Mouse (Mus musculus) stomach, embryonic 16.5 days (tissue): Measurements from ENCODE around the gene Gtsf1l. TPM values are rescaled to one million over a fixed set of nuclear protein-coding genes. Genes with fewer than 3 reads are reported as not detected.
A peak's percentile ranks its signal among the peaks of the same experiment; 100 is the strongest.

Experiments
- ATAC-seq: fragments of 200-750 bp; cut with Nextera tagmentation; 2 replicates; pipeline ENCODE4 v1.8.0; 2017; ENCODE audit warnings: moderate number of reproducible peaks, moderate TSS enrichment; ENCODE audit not compliant: insufficient read depth, low FRiP score
- H3K27ac ChIP-seq: fragments of 300-500 bp; sonication (generic); 2 replicates; pipeline ENCODE4 v1.5.1; 2014; ENCODE audit warnings: low read length
- H3K27me3 ChIP-seq: fragments of 300-500 bp; sonication (generic); 2 replicates; pipeline ENCODE4 v1.6.1; 2014; ENCODE audit warnings: low read length, control low read depth, mixed read lengths; ENCODE audit not compliant: control insufficient read depth, insufficient read depth
- H3K36me3 ChIP-seq: fragments of 300-500 bp; sonication (generic); 2 replicates; pipeline ENCODE4 v1.6.1; 2014; ENCODE audit warnings: low read length; ENCODE audit not compliant: control insufficient read depth, insufficient read depth
- H3K4me1 ChIP-seq: fragments of 300-500 bp; sonication (generic); 2 replicates; pipeline ENCODE4 v1.6.1; 2014; ENCODE audit warnings: low read length, control low read depth, mixed read lengths; ENCODE audit not compliant: control insufficient read depth, insufficient read depth
- H3K4me2 ChIP-seq: fragments of 300-500 bp; sonication (generic); 2 replicates; pipeline ENCODE4 v1.6.1; 2014; ENCODE audit warnings: low read depth, low read length, mixed read lengths
- H3K4me3 ChIP-seq: fragments of 300-500 bp; sonication (generic); replicated peaks from 2 replicates; pipeline ENCODE4 v1.5.1; 2014; ENCODE audit warnings: mild to moderate bottlenecking, low read length
- H3K9ac ChIP-seq: fragments of 300-500 bp; sonication (generic); 2 replicates; pipeline ENCODE4 v1.6.1; 2014; ENCODE audit warnings: low read length
- H3K9me3 ChIP-seq: fragments of 300-500 bp; sonication (generic); replicated peaks from 2 replicates; pipeline ENCODE4 v1.6.1; 2016; ENCODE audit warnings: low read length, control low read depth; ENCODE audit not compliant: control insufficient read depth
- WGBS: fragments of 180-500 bp; shearing (Covaris S2); extraction: QIAGEN DNeasy Blood & Tissue Kit; methylation state at CpG from one replicate; pipeline ENCODE4 v1.1.7; 2014; 5-methylcytosine and 5-hydroxymethylcytosine counted together
- polyA plus RNA-seq: library from polyadenylated mRNA; unstranded; fragments of >200 nt; fragmentation: Nextera tagmentation; extraction: Ambion mirVana; gene quantifications from 2 replicates; pipeline ENCODE4 v1.2.1, GENCODE M21; 2015

Gtsf1l gene
- polyA plus RNA-seq = not detected in 2 replicates

DNA sequence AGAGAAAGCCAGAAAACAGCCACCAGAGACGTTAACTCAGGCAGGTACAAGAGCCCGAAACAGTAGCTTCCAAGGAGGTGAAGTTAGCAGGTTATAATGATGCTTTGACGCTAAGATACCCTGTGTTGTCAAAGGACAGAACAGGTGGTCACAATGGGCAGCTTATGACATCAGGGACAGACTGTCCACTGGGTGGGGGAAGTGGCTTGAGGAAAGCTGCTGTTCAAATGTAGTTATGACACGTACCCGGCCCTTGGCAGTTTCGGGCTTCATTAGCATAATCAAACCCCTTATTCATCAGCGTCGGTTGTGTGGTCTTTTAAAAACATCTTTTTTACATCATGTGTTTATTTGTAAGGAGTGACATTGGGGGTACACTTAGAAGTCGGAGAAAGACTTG is at the start of gene Gtsf1l:
TSS of gene Gtsf1l (minus strand) at position 128 of the 400 bp plus-strand sequence.
- Histone ChIP-seq H3K27me3 (no peaks in the 10 kb centered on the region), H3K36me3 (no peaks in the 10 kb centered on the region), H3K4me3 (no peak within 1 kb of the TSS), H3K27ac (no peak within 1 kb of the TSS), H3K9ac (no peak within 1 kb of the TSS), H3K9me3 (no peaks in the 10 kb centered on the region), H3K4me2 (no peak within 1 kb of the TSS), H3K4me1 (no peaks in the 10 kb centered on the region)
- ATAC-seq = no peak
- 83% methylated on average over 9 of the region's 9 CpGs for WGBS

GRCm38 (mm10) chr2:163136996-163137395 is 49.3 kb upstream of the Gtsf1l start:
- H3K4me2 ChIP-seq = no peak overlapping the region
- no peak for ATAC-seq

DNA sequence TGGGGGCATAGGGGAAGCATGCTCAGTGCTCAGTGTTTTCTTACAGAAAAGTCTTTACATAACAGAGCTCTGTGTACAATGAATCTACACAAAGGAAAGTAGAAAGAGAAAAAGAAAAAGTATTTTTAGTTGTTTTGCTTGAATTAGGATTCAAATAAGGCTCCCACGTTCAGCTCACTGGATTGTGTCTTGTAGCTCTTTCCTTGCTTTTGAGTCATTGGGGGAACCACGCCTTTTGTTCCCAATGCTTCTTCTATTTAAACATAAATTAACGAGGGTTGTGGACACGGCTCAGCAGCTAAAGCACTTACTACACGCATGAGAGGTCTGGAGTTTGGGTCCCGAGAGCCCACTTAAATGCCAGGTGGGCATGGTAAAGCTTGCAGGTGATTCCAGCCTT is 48.3 kb upstream of the Gtsf1l start:
- 73% methylated on average over 6 of the region's 6 CpGs for WGBS
- Histone ChIP-seq H3K36me3 (no peaks in the 10 kb centered on the region), H3K9ac (no peak overlapping the region), H3K27me3 (no peaks in the 10 kb centered on the region), H3K9me3 (peaks cover 3% of the 10 kb centered on the region; the same call in 1 of the 2 replicates), H3K27ac (no peak overlapping the region), H3K4me1 (no peaks in the 10 kb centered on the region), H3K4me3 (no peak overlapping the region), H3K4me2 (no peak overlapping the region)
- ATAC-seq = no peak

More at GRCm38 (mm10) chr2:163136996-163137395, 49.3 kb upstream of the Gtsf1l start:
- Histone ChIP-seq H3K4me3 (no peak overlapping the region), H3K4me1 (no peaks in the 10 kb centered on the region), H3K9me3 (peaks cover 3% of the 10 kb centered on the region; the same call in 1 of the 2 replicates), H3K9ac (no peak overlapping the region), H3K36me3 (no peaks in the 10 kb centered on the region), H3K27me3 (no peaks in the 10 kb centered on the region), H3K27ac (no peak overlapping the region)

- no peaks in the 10 kb centered on the region for H3K36me3 ChIP-seq
- H3K4me3 ChIP-seq = no peak overlapping the region
- ATAC-seq = no peak
- no peaks in the 10 kb centered on the region for H3K9me3 ChIP-seq
- H3K27me3 ChIP-seq = no peaks in the 10 kb centered on the region
- H3K9ac ChIP-seq = no peak overlapping the region
- H3K27ac ChIP-seq = no peak overlapping the region
- WGBS = 86% methylated on average over 5 of the region's 5 CpGs
- H3K4me2 ChIP-seq = no peak overlapping the region
- no peaks in the 10 kb centered on the region for H3K4me1 ChIP-seq
These were observed 44.7 kb upstream of the Gtsf1l start for GRCm38 (mm10) chr2:163132314-163132713.

- Histone ChIP-seq H3K36me3 (no peaks in the 10 kb centered on the region), H3K9me3 (no peaks in the 10 kb centered on the region), H3K4me3 (no peak overlapping the region), H3K27me3 (no peaks in the 10 kb centered on the region), H3K27ac (no peak overlapping the region), H3K4me2 (no peak overlapping the region), H3K4me1 (no peaks in the 10 kb centered on the region), H3K9ac (no peak overlapping the region)
- WGBS = 73% methylated on average over 5 of the region's 5 CpGs
- ATAC-seq = no peak
These were observed 43.2 kb upstream of the Gtsf1l start for GRCm38 (mm10) chr2:163130837-163131236.

- H3K27me3 ChIP-seq = 0 out of 2 replicates have a peak, but pooled peaks cover 7% of the 10 kb centered on the region
- H3K9ac ChIP-seq = no peak overlapping the region
- peaks cover 2% of the 10 kb centered on the region; the same call in 1 of the 2 replicates for H3K4me1 ChIP-seq
- H3K4me3 ChIP-seq = no peak overlapping the region
- 73% methylated on average over 5 of the region's 5 CpGs for WGBS
- no peaks in the 10 kb centered on the region for H3K9me3 ChIP-seq
- H3K4me2 ChIP-seq = no peak overlapping the region
- H3K36me3 ChIP-seq = no peaks in the 10 kb centered on the region
- ATAC-seq = no peak
- H3K27ac ChIP-seq = no peak overlapping the region
These were observed 35.8 kb upstream of the Gtsf1l start for GRCm38 (mm10) chr2:163123496-163123895.

DNA sequence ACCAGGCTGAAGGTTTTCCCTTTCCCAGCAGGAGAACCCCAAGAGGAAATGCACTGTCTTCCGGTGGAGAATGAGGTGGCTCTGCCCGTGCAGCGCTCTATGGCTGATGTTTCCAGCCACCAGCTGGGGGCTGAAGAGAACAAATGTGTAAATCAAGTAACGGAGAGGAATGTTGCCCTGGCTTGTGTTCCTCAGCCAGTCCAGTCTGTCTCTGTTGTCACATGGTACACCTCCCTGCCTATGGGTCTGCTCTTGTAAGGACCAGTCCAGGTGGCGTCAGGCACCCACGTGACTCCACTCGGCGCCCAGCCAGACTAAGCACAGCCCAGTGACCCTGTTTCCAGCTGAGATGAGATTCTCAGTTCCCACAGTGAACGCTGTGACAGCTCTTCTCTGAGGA is 34.7 kb upstream of the Gtsf1l start:
- peak overlapping the region; percentile 22 for H3K4me2 ChIP-seq
- H3K9ac ChIP-seq = no peak overlapping the region
- H3K4me1 ChIP-seq = peaks cover 2% of the 10 kb centered on the region; the same call in 1 of the 2 replicates
- WGBS = 11% methylated on average over 9 of the region's 9 CpGs
- H3K27ac ChIP-seq = no peak overlapping the region
- H3K27me3 ChIP-seq = 0 out of 2 replicates have a peak, but pooled peaks cover 7% of the 10 kb centered on the region
- H3K4me3 ChIP-seq = no peak overlapping the region
- H3K36me3 ChIP-seq = no peaks in the 10 kb centered on the region
- no peaks in the 10 kb centered on the region for H3K9me3 ChIP-seq
- peak; percentile 92 for ATAC-seq

GRCm38 (mm10) chr2:163121353-163121660 is 33.7 kb upstream of the Gtsf1l start:
- H3K27me3 ChIP-seq = 0 out of 2 replicates have a peak, but pooled peaks cover 7% of the 10 kb centered on the region
- no peak overlapping the region for H3K4me2 ChIP-seq
- H3K36me3 ChIP-seq = no peaks in the 10 kb centered on the region
- no peak overlapping the region for H3K9ac ChIP-seq
- WGBS = 79% methylated on average over 3 of the region's 3 CpGs
- H3K9me3 ChIP-seq = no peaks in the 10 kb centered on the region
- H3K27ac ChIP-seq = no peak overlapping the region
- H3K4me1 ChIP-seq = peaks cover 2% of the 10 kb centered on the region; the same call in 1 of the 2 replicates
- ATAC-seq = no peak
- H3K4me3 ChIP-seq = no peak overlapping the region

GRCm38 (mm10) chr2:163120626-163121352 is 33.1 kb upstream of the Gtsf1l start:
- no peak for ATAC-seq
- no peak overlapping the region for H3K4me3 ChIP-seq
- H3K36me3 ChIP-seq = no peaks in the 10 kb centered on the region
- H3K27me3 ChIP-seq = 0 out of 2 replicates have a peak, but pooled peaks cover 7% of the 10 kb centered on the region
- no peak overlapping the region for H3K4me2 ChIP-seq
- H3K4me1 ChIP-seq = peaks cover 2% of the 10 kb centered on the region; the same call in 1 of the 2 replicates
- H3K27ac ChIP-seq = no peak overlapping the region
- WGBS = 58% methylated on average over 15 of the region's 15 CpGs
- H3K9me3 ChIP-seq = no peaks in the 10 kb centered on the region
- H3K9ac ChIP-seq = no peak overlapping the region
